Mouse (Mus musculus) CH12.LX (cell line): ENCODE results near the gene Kif5c.

Experiments used
- CTCF ChIP-seq, 2 experiments: IDR thresholded peaks in 1 of 2; conservative IDR thresholded peaks in 1 of 2; 2 replicates each; pipeline ENCODE4 v1.5.1; 2011 to 2012; ENCODE audit warnings: low read depth in 2 of 2, low read length in 2 of 2, improper control_type of control experiment in 1 of 2, inconsistent platforms in 1 of 2, mild to moderate bottlenecking in 1 of 2, moderate library complexity in 1 of 2
- HCFC1 ChIP-seq: IDR thresholded peaks from 2 replicates; pipeline ENCODE4 v1.6.1; 2012; ENCODE audit warnings: low read depth, mild to moderate bottlenecking, inconsistent platforms, low read length, improper control_type of control experiment
- MAFK ChIP-seq: IDR thresholded peaks from 2 replicates; pipeline ENCODE4 v1.6.1; 2011; ENCODE audit warnings: low read length, improper control_type of control experiment; ENCODE audit not compliant: insufficient replicate concordance
- MXI1 ChIP-seq: IDR thresholded peaks from 2 replicates; pipeline ENCODE4 v1.6.1; 2011; ENCODE audit warnings: mild to moderate bottlenecking, low read depth, low read length, improper control_type of control experiment
- NRF1 ChIP-seq: IDR thresholded peaks from 2 replicates; pipeline ENCODE4 v1.6.1; 2014; ENCODE audit warnings: low read depth, mild to moderate bottlenecking, inconsistent platforms, low read length, improper control_type of control experiment, moderate library complexity
- POLR2A ChIP-seq: IDR thresholded peaks from 2 replicates; pipeline ENCODE4 v1.6.1; 2011; ENCODE audit warnings: low read depth, mild to moderate bottlenecking, improper control_type of control experiment, low read length
- TCF12 ChIP-seq: IDR thresholded peaks from 2 replicates; pipeline ENCODE4 v1.6.1; 2014; ENCODE audit warnings: low read depth, mild to moderate bottlenecking, inconsistent platforms, low read length, improper control_type of control experiment
- ZMIZ1 ChIP-seq: IDR thresholded peaks from 2 replicates; pipeline ENCODE4 v1.6.1; 2012; ENCODE audit warnings: low read depth, mild to moderate bottlenecking, inconsistent platforms, low read length, improper control_type of control experiment

DNA sequence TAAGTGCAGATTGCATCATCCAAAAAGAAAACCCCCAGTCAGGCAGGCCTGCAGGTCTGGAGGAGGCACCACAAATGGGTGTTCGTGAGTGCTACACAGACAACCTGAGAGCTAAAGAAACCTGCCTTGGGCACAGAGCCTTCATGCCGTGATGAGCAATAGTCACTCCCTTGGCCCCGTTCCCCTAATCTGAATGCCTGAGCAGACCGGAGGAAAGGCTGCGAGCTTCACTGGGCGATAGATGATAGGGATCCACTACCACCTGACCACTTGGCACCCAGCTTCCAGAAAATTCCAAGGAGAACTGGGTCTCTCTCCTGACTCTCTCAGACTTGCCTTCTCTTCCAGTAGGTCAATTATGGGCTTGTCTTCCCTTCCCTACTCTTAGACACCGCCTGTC is 24.2 kb upstream of the Kif5c start:
- TF ChIP-seq NRF1 (no peak), HCFC1 (no peak), MAFK (no peak), POLR2A (no peak), MXI1 (no peak), TCF12 (no peak), CTCF (conservative IDR thresholded peaks at IDR 0.05 in 1 of 2, IDR thresholded peaks at IDR 0.05 in 1 of 2; ENCODE audit: low read depth in 2 of 2, low read length in 2 of 2) (no peak), ZMIZ1 (no peak)
